Mouse (Mus musculus) liver, embryonic 16.5 days (tissue): Measurements from ENCODE around the gene Inpp5a. TPM values are rescaled to one million over a fixed set of nuclear protein-coding genes. Genes with fewer than 3 reads are reported as not detected.

ENCODE experiments used
- ATAC-seq: fragments of 200-750 bp; cut with Nextera tagmentation; 2 replicates; pipeline ENCODE4 v1.8.0; 2017; ENCODE audit warnings: low read depth, mild to moderate bottlenecking, moderate number of reproducible peaks, moderate library complexity
- H3K27ac ChIP-seq: fragments of 300-500 bp; sonication (generic); 2 replicates; pipeline ENCODE4 v1.5.1; 2014; ENCODE audit warnings: mild to moderate bottlenecking, low read length
- H3K27me3 ChIP-seq: fragments of 300-500 bp; sonication (generic); 2 replicates; pipeline ENCODE4 v1.6.1; 2014; ENCODE audit warnings: low read depth, low read length, mixed read lengths; ENCODE audit not compliant: control insufficient read depth, insufficient read depth
- H3K36me3 ChIP-seq: fragments of 300-500 bp; sonication (generic); 2 replicates; pipeline ENCODE4 v1.6.1; 2014; ENCODE audit warnings: mild to moderate bottlenecking; ENCODE audit not compliant: control insufficient read depth, insufficient read depth
- H3K4me1 ChIP-seq: fragments of 300-500 bp; sonication (generic); 2 replicates; pipeline ENCODE4 v1.6.1; 2014; ENCODE audit warnings: low read depth, low read length, mixed read lengths; ENCODE audit not compliant: control insufficient read depth
- H3K4me2 ChIP-seq: fragments of 300-500 bp; sonication (generic); 2 replicates; pipeline ENCODE4 v1.6.1; 2014; ENCODE audit warnings: low read depth, low read length, mixed read lengths
- H3K4me3 ChIP-seq: fragments of 300-500 bp; sonication (generic); 2 replicates; pipeline ENCODE4 v1.5.1; 2014; ENCODE audit warnings: low read depth, mild to moderate bottlenecking, low read length
- H3K9ac ChIP-seq: fragments of 300-500 bp; sonication (generic); 2 replicates; pipeline ENCODE4 v1.6.1; 2014; ENCODE audit warnings: low read depth, low read length
- H3K9me3 ChIP-seq: fragments of 300-500 bp; sonication (generic); replicated peaks from 2 replicates; pipeline ENCODE4 v1.6.1; 2016; ENCODE audit warnings: low read length; ENCODE audit not compliant: control insufficient read depth
- WGBS: fragments of 180-500 bp; shearing (Covaris S2); extraction: QIAGEN DNeasy Blood & Tissue Kit; methylation state at CpG from one replicate; pipeline ENCODE4 v1.1.7; 2014; ENCODE audit not compliant: insufficient replicate concordance; 5-methylcytosine and 5-hydroxymethylcytosine counted together
- polyA plus RNA-seq: library from polyadenylated mRNA; unstranded; fragments of >200 nt; fragmentation: Nextera tagmentation; extraction: Ambion mirVana; gene quantifications from 2 replicates; pipeline ENCODE4 v1.2.1, GENCODE M21; 2015

The Inpp5a gene
- polyA plus RNA-seq, 1 experiment from 2014 or later = 3.5 TPM

GRCm38 (mm10) chr7:139556331-139556730, 167.4 kb downstream of the Inpp5a start:
- H3K27ac ChIP-seq = no peak overlapping the region
- ATAC-seq = no peak
- H3K4me3 ChIP-seq = no peak overlapping the region
- no peaks in the 10 kb centered on the region for H3K27me3 ChIP-seq
- no peak overlapping the region for H3K4me2 ChIP-seq
- H3K9me3 ChIP-seq = no peaks in the 10 kb centered on the region
- no peak overlapping the region for H3K9ac ChIP-seq
- H3K36me3 ChIP-seq = no peaks in the 10 kb centered on the region
- no peaks in the 10 kb centered on the region for H3K4me1 ChIP-seq
- WGBS = 62% methylated on average over 5 of the region's 5 CpGs

DNA sequence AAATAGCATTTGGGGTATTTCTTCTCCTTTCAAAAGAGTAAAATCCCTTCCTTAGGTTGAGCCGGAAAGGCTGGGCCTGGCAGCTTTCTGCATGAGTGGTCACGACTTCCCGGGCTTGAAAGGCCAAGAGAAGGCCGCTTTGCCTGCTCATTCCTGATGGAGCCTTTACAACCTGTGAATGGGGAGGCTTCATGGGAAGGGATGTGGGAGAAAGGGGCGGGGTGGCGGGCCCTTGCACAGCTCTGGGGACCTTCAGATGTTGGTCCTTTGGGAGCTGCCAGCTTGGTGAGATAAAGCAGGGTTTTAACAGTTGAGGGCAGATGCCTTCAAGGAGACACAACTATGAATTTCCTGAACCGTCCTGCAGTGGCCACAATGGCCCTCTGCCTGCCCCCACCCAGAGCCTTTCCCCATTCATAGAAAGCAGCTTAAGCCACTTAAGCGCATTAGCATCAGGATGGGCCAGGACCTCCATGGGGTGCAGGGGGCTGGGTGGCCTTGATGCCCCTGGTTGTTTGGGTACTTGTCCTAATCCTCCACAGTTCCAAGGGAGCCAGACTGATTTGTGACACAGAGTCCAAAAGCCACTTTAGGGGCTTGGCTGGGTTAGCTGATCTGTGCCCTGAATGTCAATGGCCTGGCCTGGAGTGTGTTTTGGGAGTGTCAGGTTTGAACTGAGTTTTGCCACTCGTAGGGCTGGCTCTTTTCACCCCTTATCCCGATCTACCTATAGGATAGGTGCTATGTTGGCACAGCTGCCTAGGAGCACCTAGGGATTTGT, 168.0 kb downstream of the Inpp5a start:
- no peak overlapping the region for H3K4me2 ChIP-seq
- no peaks in the 10 kb centered on the region for H3K27me3 ChIP-seq
- 56% methylated on average over 10 of the region's 10 CpGs for WGBS
- H3K4me3 ChIP-seq = no peak overlapping the region
- H3K27ac ChIP-seq = no peak overlapping the region
- H3K36me3 ChIP-seq = no peaks in the 10 kb centered on the region
- no peak overlapping the region for H3K9ac ChIP-seq
- H3K9me3 ChIP-seq = no peaks in the 10 kb centered on the region
- no peak for ATAC-seq
- no peaks in the 10 kb centered on the region for H3K4me1 ChIP-seq

DNA sequence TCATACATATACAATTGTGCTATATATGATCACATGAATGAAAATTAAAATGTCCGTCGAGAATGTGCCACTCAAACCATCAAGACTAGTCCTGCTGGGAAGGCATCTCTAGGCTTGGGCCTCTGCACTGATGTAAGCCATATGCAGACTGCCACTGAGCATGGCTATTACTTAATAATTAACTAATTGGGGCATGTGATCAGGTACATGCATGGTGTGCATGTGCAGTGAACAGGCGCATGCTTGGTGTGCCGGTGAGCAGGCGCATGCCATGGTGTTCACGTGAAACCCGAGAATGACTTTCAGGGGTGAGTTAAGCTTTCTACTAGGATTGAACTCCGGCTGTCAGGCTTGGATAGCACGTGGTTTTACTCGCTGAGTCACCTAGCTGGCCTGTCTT, 170.8 kb downstream of the Inpp5a start:
- H3K4me1 ChIP-seq = no peaks in the 10 kb centered on the region
- no peaks in the 10 kb centered on the region for H3K27me3 ChIP-seq
- H3K9ac ChIP-seq = no peak overlapping the region
- H3K4me3 ChIP-seq = no peak overlapping the region
- no peaks in the 10 kb centered on the region for H3K36me3 ChIP-seq
- H3K9me3 ChIP-seq = no peaks in the 10 kb centered on the region
- H3K4me2 ChIP-seq = no peak overlapping the region
- no peak for ATAC-seq
- WGBS = 74% methylated on average over 10 of the region's 10 CpGs
- no peak overlapping the region for H3K27ac ChIP-seq

GRCm38 (mm10) chr7:139563425-139563824, 174.5 kb downstream of the Inpp5a start:
- Histone ChIP-seq H3K4me3 (no peak overlapping the region), H3K9me3 (no peaks in the 10 kb centered on the region), H3K4me2 (no peak overlapping the region), H3K9ac (no peak overlapping the region), H3K27ac (no peak overlapping the region), H3K4me1 (no peaks in the 10 kb centered on the region), H3K27me3 (no peaks in the 10 kb centered on the region), H3K36me3 (no peaks in the 10 kb centered on the region)
- ATAC-seq = no peak
- 60% methylated on average over 4 of the region's 4 CpGs for WGBS

- no peak overlapping the region for H3K27ac ChIP-seq
- H3K4me1 ChIP-seq = no peaks in the 10 kb centered on the region
- no peak for ATAC-seq
- H3K4me3 ChIP-seq = no peak overlapping the region
- no peaks in the 10 kb centered on the region for H3K9me3 ChIP-seq
- H3K36me3 ChIP-seq = no peaks in the 10 kb centered on the region
- H3K4me2 ChIP-seq = no peak overlapping the region
- 66% methylated on average over 2 of the region's 2 CpGs for WGBS
- no peak overlapping the region for H3K9ac ChIP-seq
- no peaks in the 10 kb centered on the region for H3K27me3 ChIP-seq
These were observed 175.3 kb downstream of the Inpp5a start for GRCm38 (mm10) chr7:139564161-139564560.

GRCm38 (mm10) chr7:139565998-139566397, 177.1 kb downstream of the Inpp5a start:
- Histone ChIP-seq H3K36me3 (no peaks in the 10 kb centered on the region), H3K4me3 (no peak overlapping the region), H3K27me3 (no peaks in the 10 kb centered on the region), H3K9me3 (no peaks in the 10 kb centered on the region), H3K4me2 (no peak overlapping the region), H3K9ac (no peak overlapping the region), H3K4me1 (no peaks in the 10 kb centered on the region), H3K27ac (no peak overlapping the region)
- no peak for ATAC-seq
- WGBS = 51% methylated on average over 6 of the region's 6 CpGs

DNA sequence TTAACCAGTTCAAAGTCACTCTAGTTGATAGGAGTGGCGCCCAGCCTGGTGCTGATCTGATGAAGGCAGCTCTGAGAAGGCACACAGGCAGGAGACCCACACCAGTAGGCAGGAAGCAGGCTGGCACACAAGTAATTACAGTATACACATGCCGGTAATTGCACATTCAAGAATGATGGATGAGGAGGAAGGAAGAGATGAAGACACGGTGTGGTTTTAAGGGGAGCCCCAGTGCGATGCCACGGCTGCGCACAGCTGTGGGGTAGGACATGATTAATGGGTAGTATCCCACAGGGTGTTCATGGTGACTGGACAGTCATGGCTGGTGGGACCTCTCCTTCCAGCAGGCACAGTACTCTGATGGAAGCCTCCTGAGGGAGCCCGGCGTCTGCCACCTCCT, 177.6 kb downstream of the Inpp5a start:
- H3K9ac ChIP-seq = no peak overlapping the region
- H3K27ac ChIP-seq = no peak overlapping the region
- no peaks in the 10 kb centered on the region for H3K9me3 ChIP-seq
- H3K36me3 ChIP-seq = no peaks in the 10 kb centered on the region
- no peak overlapping the region for H3K4me3 ChIP-seq
- no peaks in the 10 kb centered on the region for H3K4me1 ChIP-seq
- WGBS = 20% methylated on average over 8 of the region's 8 CpGs
- H3K27me3 ChIP-seq = no peaks in the 10 kb centered on the region
- ATAC-seq = no peak
- H3K4me2 ChIP-seq = no peak overlapping the region

DNA sequence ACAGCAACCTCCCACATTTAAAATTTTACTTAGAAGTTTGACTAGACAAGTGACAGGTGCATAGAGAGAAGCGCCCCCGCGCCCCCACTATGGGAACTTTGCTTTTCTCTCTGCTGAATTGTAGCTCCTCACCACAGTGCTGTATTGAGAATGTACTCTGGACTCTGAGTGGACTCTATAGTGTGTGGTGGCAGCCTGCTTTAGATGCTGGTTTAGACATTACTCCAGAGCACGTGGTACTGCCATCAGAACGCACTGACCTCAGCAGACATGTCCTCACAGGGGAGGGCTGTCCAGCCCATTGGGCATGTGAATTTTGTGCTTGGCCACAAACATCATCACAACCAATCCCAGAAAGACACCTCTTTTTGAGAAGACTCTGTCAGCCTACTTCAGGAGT, 181.9 kb downstream of the Inpp5a start:
- no peaks in the 10 kb centered on the region for H3K27me3 ChIP-seq
- H3K9ac ChIP-seq = no peak overlapping the region
- no peaks in the 10 kb centered on the region for H3K4me1 ChIP-seq
- WGBS = 78% methylated on average over 5 of the region's 5 CpGs
- no peak overlapping the region for H3K27ac ChIP-seq
- no peaks in the 10 kb centered on the region for H3K9me3 ChIP-seq
- no peak overlapping the region for H3K4me3 ChIP-seq
- no peaks in the 10 kb centered on the region; the same call in 1 of the 2 replicates for H3K36me3 ChIP-seq
- H3K4me2 ChIP-seq = no peak overlapping the region
- ATAC-seq = no peak

- no peaks in the 10 kb centered on the region; the same call in 1 of the 2 replicates for H3K36me3 ChIP-seq
- no peak overlapping the region for H3K4me2 ChIP-seq
- 54% methylated on average over 3 of the region's 3 CpGs for WGBS
- no peak overlapping the region for H3K27ac ChIP-seq
- no peak overlapping the region for H3K9ac ChIP-seq
- no peaks in the 10 kb centered on the region for H3K4me1 ChIP-seq
- ATAC-seq = no peak
- H3K4me3 ChIP-seq = no peak overlapping the region
- no peaks in the 10 kb centered on the region for H3K27me3 ChIP-seq
- no peaks in the 10 kb centered on the region for H3K9me3 ChIP-seq
These were observed 183.8 kb downstream of the Inpp5a start for GRCm38 (mm10) chr7:139572665-139573064.
